Mouse (Mus musculus) liver, embryonic 11.5 days (tissue): Measurements from ENCODE around the gene Xlr5b. TPM values are rescaled to one million over a fixed set of nuclear protein-coding genes. Genes with fewer than 3 reads are reported as not detected.
"Not testable (repeated sequence)": the region's sequence is repeated elsewhere in the genome, so short reads cannot be mapped to it uniquely, and the experiment has no call there.

Experiments used
- ATAC-seq: fragments of 200-750 bp; cut with Nextera tagmentation; replicated peaks from 2 replicates; pipeline ENCODE4 v1.8.0; 2017; ENCODE audit warnings: moderate number of reproducible peaks, mild to moderate bottlenecking, moderate TSS enrichment, moderate library complexity; ENCODE audit not compliant: low FRiP score
- DNase-seq: peaks from one replicate; pipeline ENCODE4 v3.0.0-alpha.2; 2017; ENCODE audit warnings: low spot score
- H3K27ac ChIP-seq: fragments of 300-500 bp; sonication (generic); 2 replicates; pipeline ENCODE4 v1.5.1; 2014; ENCODE audit warnings: mild to moderate bottlenecking, low read depth, low read length, control low read depth
- H3K27me3 ChIP-seq: fragments of 300-500 bp; sonication (generic); replicated peaks from 2 replicates; pipeline ENCODE4 v1.6.1; 2014; ENCODE audit warnings: low read length, mixed read lengths; ENCODE audit not compliant: control insufficient read depth, insufficient read depth
- H3K36me3 ChIP-seq: fragments of 300-500 bp; sonication (generic); 2 replicates; pipeline ENCODE4 v1.6.1; 2014; ENCODE audit warnings: mild to moderate bottlenecking, low read length, moderate library complexity, mixed read lengths; ENCODE audit not compliant: control insufficient read depth, insufficient read depth
- H3K4me1 ChIP-seq: fragments of 300-500 bp; sonication (generic); replicated peaks from 2 replicates; pipeline ENCODE4 v1.6.1; 2014; ENCODE audit warnings: low read length, mixed read lengths; ENCODE audit not compliant: control insufficient read depth, insufficient read depth
- H3K4me2 ChIP-seq: fragments of 300-500 bp; sonication (generic); 2 replicates; pipeline ENCODE4 v1.6.1; 2014; ENCODE audit warnings: mild to moderate bottlenecking, control low read depth, moderate library complexity
- H3K4me3 ChIP-seq: fragments of 300-500 bp; sonication (generic); 2 replicates; pipeline ENCODE4 v1.5.1; 2014; ENCODE audit warnings: low read depth, low read length, control low read depth
- H3K9ac ChIP-seq: fragments of 300-500 bp; sonication (generic); 2 replicates; pipeline ENCODE4 v1.6.1; 2014; ENCODE audit warnings: low read depth, low read length, control low read depth
- H3K9me3 ChIP-seq: fragments of 300-500 bp; sonication (generic); 2 replicates; pipeline ENCODE4 v1.6.1; 2016; ENCODE audit warnings: low read length, inconsistent platforms, mixed read lengths; ENCODE audit not compliant: control insufficient read depth
- WGBS: fragments of 180-500 bp; shearing (Covaris S2); extraction: QIAGEN DNeasy Blood & Tissue Kit; methylation state at CpG from one replicate; pipeline ENCODE4 v1.1.7; 2014; 5-methylcytosine and 5-hydroxymethylcytosine counted together
- polyA plus RNA-seq: library from polyadenylated mRNA; unstranded; fragments of >200 nt; fragmentation: Nextera tagmentation; extraction: Ambion mirVana; gene quantifications from 2 replicates; pipeline ENCODE4 v1.2.1, GENCODE M21; 2014

Xlr5b gene
- polyA plus RNA-seq, result not detected in 2 replicates

DNA sequence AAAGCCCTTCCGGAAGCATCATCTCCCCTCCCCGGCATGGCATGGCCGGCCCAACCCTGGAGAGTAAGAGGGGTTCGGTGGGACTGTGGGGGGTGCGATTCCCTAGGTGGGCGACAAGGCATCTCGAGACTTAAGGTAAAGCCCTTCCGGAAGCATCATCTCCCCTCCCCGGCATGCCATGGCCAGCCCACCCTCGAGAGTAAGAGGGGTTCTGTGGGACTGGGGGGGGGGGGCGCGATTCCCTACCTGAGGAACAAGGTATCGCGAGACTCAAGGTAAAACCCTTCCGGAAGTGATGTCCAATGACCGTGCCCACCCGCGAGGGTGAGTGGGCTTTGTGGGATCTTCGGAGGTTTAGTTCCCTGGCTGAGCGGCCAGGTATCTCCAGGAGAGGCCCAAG, at the start of gene Xlr5b:
TSS of gene Xlr5b (plus strand) at position 301 of the 400 bp plus-strand sequence.
- DNase-seq, ATAC-seq: not testable (repeated sequence)

DNA sequence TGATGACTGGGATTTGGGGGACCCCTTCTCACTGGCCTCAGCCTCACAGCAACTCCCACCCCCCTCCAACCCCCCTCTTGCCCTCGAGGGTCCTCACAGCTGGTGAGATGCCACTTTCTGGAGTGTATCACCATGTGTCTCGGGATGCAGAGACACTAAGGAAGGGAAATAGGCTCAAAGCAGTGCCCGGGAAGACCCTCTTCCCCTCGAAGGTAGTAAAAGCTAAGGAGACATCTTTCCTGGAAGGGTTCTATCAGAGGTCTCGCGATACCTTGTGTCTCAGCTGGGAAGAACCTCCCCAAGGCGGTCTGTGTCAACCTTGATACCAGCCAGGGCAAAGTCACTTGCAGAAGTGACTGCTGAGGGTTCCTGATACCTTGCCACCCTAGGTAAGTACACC, 31.8 kb upstream of the Xlr5b start, which contains the start of gene Gm14685:
TSS of gene Gm14685 (plus strand) at position 301 of the 400 bp plus-strand sequence.
- H3K36me3 ChIP-seq, H3K4me2 ChIP-seq, H3K9me3 ChIP-seq, H3K9ac ChIP-seq, H3K27ac ChIP-seq, H3K4me1 ChIP-seq, H3K4me3 ChIP-seq, H3K27me3 ChIP-seq, DNase-seq, ATAC-seq: not testable (repeated sequence)
- WGBS, result no CpG with 5 or more reads among the region's 7 CpGs

More for the DNA sequence above, at the start of gene Xlr5b:
- not testable (repeated sequence) for H3K4me1 ChIP-seq, H3K4me2 ChIP-seq, H3K27ac ChIP-seq, H3K9me3 ChIP-seq, H3K9ac ChIP-seq, H3K27me3 ChIP-seq, H3K4me3 ChIP-seq, H3K36me3 ChIP-seq
- WGBS, result no CpG with 5 or more reads among the region's 20 CpGs

DNA sequence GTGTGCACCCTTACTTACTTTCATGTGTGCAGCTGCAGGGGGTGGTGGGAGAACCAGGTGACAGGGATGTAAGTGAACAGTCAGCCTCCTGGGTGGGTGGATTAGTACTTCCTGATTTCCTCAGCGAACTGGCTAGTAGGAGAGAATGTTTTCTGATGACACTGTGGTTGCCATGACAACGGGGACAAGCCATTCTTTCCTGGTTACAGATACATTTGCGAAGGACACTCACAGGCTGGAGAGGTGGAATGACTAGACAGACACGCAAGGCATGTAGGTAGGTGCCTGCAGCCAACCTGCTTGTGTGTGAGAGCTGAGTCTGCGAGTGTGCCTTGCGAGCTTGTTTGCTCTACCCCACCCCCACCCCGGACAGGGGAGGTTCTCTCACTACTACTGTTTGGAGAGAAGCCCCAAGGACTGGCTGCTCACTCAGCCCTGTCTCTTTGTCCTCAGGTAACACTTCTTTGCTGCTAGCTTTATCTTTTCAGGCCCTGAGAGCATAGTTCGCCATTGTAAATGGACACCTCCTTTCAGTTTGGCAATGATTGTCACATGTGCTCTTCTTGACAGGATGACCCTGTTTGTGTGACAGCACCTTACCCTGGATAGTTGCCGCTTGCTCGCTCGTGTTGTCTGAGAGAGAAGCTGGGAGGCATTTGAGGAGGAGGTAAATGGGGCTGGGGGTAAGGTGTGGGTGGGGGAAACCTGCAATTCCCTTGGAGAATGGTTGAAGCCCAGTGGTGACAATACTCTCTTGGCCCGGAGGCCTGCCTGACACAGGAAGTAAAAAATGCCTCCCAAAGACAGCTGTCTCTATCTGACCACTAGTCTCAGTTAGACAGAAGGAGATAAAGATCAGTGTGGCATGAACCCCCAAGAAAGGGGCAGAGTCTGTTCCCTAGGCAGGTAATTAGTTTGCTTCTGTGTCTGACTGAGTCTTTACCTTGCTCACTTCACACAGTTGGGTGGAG, 25.5 kb upstream of the Xlr5b start:
- WGBS, result no CpG with 5 or more reads among the region's 12 CpGs
- not testable (repeated sequence) for ATAC-seq, H3K4me2 ChIP-seq

GRCm38 (mm10) chrX:73143218-73143618, 5.4 kb upstream of the Xlr5b start:
- H3K9me3 ChIP-seq, ATAC-seq, H3K27ac ChIP-seq, H3K9ac ChIP-seq, H3K36me3 ChIP-seq, H3K4me3 ChIP-seq, H3K4me1 ChIP-seq, H3K4me2 ChIP-seq, DNase-seq, H3K27me3 ChIP-seq: not testable (repeated sequence)
- no CpG with 5 or more reads among the region's 7 CpGs for WGBS

More for the DNA sequence above, 25.5 kb upstream of the Xlr5b start:
- H3K27me3 ChIP-seq, H3K4me3 ChIP-seq, H3K9ac ChIP-seq, DNase-seq, H3K9me3 ChIP-seq, H3K4me1 ChIP-seq, H3K27ac ChIP-seq, H3K36me3 ChIP-seq: not testable (repeated sequence)

GRCm38 (mm10) chrX:73149350-73149749, 754 bp downstream of the Xlr5b start, which contains the start of gene DXBay18:
Gene DXBay18, minus strand, starts transcription at chrX:73149450.
- not testable (repeated sequence) for H3K9ac ChIP-seq, H3K9me3 ChIP-seq, H3K4me2 ChIP-seq, ATAC-seq, H3K4me3 ChIP-seq, H3K36me3 ChIP-seq, H3K27ac ChIP-seq, H3K27me3 ChIP-seq, H3K4me1 ChIP-seq, DNase-seq
- WGBS, result no CpG with 5 or more reads among the region's 7 CpGs

GRCm38 (mm10) chrX:73176889-73177288, 28.3 kb downstream of the Xlr5b start, which contains the start of gene Spin2d:
Gene Spin2d, minus strand, starts transcription at chrX:73176989.
- not testable (repeated sequence) for DNase-seq, H3K4me3 ChIP-seq, H3K36me3 ChIP-seq, H3K9me3 ChIP-seq, ATAC-seq, H3K27me3 ChIP-seq, H3K4me2 ChIP-seq, H3K27ac ChIP-seq, H3K4me1 ChIP-seq, H3K9ac ChIP-seq
- 76% methylated on average over 6 of the region's 15 CpGs for WGBS

GRCm38 (mm10) chrX:73191934-73192333, 43.3 kb downstream of the Xlr5b start, which contains the start of gene Xlr3b:
Gene Xlr3b, plus strand, starts transcription at chrX:73192207.
- WGBS, result 77% methylated on average over 12 of the region's 12 CpGs
- not testable (repeated sequence) for H3K27ac ChIP-seq, H3K4me3 ChIP-seq, H3K36me3 ChIP-seq, ATAC-seq, H3K4me2 ChIP-seq, DNase-seq, H3K27me3 ChIP-seq, H3K9ac ChIP-seq, H3K9me3 ChIP-seq, H3K4me1 ChIP-seq
